Mouse (Mus musculus) layer of hippocampus, adult 18-20 months (tissue): ENCODE results near the gene Sbno2. TPM values are rescaled to one million over a fixed set of nuclear protein-coding genes. Genes with fewer than 3 reads are reported as not detected.
A peak's percentile ranks its signal among the peaks of the same experiment; 100 is the strongest.
"Not testable (repeated sequence)": the region's sequence is repeated elsewhere in the genome, so short reads cannot be mapped to it uniquely, and the experiment has no call there.

Experiments
- DNase-seq, 2 experiments: peaks; one replicate each; pipeline ENCODE4 v3.0.0; 2022; ENCODE audit warnings: low spot score in 2 of 2
- total RNA-seq, 2 experiments: library from RNA; stranded (reverse); gene quantifications; 2 replicates each; pipeline ENCODE4 v1.2.3; 2021

Gene Sbno2
- total RNA-seq, 2 experiments from 2014 or later = 16.3 to 16.9 TPM

GRCm38 (mm10) chr10:80044087-80044486 is 61.3 kb downstream of the Sbno2 start:
- DNase-seq = no peak

- not testable (repeated sequence) for DNase-seq
Observed at GRCm38 (mm10) chr10:80041409-80042060, 63.8 kb downstream of the Sbno2 start.

DNA sequence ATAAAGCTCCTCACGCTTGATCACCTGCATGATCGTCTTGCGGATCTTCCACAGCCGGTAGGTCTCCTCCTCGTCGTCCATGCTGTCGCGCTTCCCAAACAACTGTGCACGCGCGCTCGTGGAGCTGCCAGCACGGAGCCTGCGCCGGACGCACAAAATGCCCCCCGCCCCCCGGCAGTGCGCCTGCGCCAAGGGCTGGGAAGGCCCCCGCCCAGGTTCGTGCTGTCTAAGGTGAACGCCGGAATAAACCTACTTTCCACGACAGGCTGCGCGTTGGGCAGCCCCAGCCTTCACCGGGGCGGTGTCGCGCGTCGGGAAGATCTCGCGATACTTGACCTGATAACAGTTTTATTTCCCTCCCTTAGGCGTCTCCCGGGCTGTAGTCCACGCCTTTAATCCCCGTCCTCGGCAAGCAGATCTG is 65.8 kb downstream of the Sbno2 start, which contains the start of gene Polr2e:
Gene Polr2e, minus strand, starts transcription at position 237 of the 421 bp plus-strand sequence.
- DNase-seq = peak; percentile 97 to 99

DNA sequence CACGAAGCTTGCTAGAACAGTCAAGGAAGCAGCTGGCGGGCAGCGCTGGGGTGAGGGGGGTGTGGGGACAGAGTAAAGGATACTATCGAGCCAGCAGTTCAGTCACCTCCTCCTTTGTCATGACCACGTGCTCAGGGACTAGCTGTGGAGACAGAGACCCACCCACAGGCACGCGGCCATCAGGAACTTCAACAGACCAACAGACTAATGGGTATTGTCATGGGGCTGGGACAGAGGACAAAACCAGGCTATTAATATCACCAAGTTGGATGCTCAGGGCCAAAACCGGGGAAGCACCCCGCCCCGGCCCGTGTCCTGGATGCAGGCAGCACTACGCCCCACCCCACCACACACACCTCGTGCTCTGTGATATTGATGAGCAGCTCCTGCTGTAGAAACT is 68.5 kb downstream of the Sbno2 start:
- DNase-seq = no peak

DNA sequence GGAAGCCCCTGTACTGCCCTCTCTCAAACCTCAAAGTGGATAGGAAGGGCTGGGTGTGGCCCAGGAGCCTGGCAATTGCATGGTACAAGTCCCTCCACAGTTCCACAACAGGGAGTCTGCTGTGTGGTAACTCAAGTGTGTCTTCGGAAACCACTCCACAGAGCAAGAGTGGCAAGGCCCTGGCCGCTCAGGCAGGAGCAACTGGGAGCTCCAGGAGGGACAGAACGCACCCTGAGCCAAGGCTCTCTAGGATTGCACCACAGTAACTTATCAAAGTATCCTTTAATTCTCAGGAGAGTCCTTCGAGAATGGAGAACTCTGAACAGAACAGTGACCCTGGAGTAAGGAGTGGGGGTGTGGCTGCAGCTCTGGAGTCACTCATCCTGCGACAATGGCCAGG is 69.7 kb downstream of the Sbno2 start:
- DNase-seq = no peak

GRCm38 (mm10) chr10:80035148-80035547 is 70.2 kb downstream of the Sbno2 start:
- no peak for DNase-seq

DNA sequence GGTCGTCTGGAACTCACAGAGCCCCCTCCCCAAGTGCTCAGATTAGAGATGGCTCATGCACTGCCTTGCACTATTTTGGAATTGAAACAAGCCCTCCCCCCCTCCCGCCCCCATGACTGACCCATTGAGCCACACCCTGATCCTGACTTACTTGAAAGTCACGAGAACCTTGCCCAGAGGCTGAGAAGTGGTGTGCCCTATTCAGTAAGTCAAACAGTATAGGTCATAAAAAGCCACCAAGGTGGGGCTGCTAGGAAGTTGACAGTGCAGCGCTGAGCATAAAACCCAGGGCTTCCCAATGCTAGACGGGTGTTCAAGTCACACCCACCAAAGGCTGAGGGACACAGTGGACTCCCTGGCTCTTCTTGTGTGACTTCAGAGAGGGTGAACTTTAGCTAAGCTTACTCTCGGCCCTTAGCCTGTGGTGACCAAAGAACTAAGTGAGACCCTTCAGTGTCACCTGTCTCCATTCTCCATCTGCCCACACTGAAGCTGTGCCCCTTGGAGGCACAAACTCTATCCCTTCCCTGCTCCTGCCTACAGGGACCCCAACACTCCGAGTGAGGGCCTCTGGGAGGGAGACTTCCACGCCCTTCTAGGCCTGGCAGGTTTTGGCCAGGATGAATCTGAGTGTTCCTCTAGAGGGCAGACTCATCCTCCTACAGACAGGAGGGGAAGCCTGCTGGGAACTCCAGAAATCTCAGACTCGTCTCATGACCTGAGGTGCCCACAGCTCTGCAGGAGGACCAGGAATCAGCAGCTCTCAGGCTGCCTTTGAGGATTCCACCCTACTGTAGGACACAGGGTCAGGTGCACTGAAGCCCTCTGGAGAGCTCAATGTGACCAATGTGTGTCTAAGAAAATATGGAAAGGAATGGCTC is 71.6 kb downstream of the Sbno2 start:
- DNase-seq = no peak

- no peak for DNase-seq
Observed at GRCm38 (mm10) chr10:80032799-80033480, 72.4 kb downstream of the Sbno2 start.

DNA sequence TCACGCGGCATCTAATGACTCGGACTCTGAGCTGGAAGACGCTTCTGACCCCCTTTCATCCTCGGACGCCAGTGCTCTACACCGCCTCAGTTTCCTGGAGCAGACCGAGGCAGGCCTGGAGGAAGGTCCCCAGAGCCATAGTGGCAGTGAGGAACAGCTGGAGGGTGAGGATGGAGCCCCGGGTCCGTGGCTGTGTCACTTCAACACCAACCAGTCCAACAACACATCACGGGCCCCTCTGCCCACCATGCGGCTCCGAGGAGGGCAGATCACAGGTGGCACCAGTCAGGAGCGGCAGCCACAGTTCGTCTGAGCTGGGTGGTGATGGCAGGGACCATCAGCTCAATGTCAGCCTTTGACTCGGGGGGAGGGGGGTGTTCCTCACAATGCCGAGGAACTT is 74.6 kb downstream of the Sbno2 start:
- no peak for DNase-seq

DNA sequence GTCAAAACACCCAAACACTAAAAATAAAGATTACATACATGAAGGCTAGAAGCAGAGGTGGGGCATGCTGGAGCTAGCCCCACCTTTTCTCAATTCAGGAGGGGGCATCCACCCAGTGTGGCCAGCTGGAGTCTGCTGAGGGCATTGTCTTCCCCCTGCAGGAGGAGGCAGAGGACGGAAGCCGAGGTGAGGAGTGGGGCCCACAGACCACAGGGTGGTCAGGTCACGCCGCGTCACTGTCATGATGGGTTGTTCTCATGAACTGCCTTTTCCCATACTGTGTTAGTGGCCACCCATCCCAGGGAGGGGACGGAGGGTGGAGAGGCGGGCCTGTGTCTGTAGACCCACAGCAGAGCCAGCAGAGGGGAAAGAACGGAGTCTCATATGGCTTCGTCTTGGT is 75.2 kb downstream of the Sbno2 start:
- no peak for DNase-seq

DNA sequence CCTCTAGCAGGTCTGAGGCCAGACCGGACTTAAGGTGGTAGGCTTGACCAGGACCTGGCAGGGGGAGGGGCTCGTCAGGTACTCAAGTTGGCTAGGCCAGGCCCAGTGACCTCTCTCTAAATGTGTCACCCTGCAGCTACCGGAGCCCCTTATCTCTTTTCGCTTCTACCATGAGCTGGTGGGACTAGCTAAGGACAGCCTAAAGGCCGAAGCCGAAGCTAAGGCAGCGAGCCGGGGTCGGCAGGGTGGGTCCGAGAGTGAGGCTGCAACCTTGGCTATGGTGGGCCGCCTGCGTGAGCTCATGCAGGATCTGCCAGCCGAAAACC is 76.9 kb downstream of the Sbno2 start:
- no peak for DNase-seq

- no peak for DNase-seq
Observed at GRCm38 (mm10) chr10:80027681-80028520, 77.5 kb downstream of the Sbno2 start.

- no peak for DNase-seq
Observed at GRCm38 (mm10) chr10:80025889-80026288, 79.5 kb downstream of the Sbno2 start.

DNA sequence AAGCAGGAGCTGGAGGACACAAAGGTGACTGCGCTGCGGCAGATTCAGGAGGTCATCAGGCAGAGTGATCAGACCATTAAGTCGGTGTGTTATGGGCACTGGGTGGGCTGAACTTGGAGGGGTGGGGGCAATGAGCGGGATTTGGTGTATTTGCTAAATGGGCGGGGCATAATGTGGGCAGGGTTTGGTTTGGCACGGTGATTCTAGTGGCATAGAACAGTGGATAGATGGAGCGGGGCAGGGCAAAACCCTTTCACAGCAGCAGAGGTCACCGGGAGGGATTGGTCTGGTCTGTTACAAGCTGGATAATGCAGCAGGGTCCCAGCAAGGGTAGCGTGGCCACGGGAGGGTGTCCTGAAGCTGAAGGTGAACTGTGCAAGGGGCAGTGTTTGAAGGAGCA is 79.9 kb downstream of the Sbno2 start:
- no peak for DNase-seq

DNA sequence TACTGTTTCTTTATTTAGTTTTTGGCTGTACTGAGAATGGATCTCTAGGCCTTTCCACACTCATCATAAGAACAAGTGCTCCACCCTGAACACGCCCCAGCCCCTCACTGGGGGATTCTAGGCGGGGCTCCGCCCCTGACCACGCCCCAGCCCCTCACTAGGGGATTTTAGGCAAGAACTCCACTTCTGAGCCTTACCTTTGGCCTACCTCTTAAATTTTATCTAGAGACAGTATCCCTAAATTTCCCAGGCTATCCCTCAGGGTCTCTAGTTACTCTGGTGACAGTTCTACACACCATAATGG is 80.4 kb downstream of the Sbno2 start:
- DNase-seq = no peak

DNA sequence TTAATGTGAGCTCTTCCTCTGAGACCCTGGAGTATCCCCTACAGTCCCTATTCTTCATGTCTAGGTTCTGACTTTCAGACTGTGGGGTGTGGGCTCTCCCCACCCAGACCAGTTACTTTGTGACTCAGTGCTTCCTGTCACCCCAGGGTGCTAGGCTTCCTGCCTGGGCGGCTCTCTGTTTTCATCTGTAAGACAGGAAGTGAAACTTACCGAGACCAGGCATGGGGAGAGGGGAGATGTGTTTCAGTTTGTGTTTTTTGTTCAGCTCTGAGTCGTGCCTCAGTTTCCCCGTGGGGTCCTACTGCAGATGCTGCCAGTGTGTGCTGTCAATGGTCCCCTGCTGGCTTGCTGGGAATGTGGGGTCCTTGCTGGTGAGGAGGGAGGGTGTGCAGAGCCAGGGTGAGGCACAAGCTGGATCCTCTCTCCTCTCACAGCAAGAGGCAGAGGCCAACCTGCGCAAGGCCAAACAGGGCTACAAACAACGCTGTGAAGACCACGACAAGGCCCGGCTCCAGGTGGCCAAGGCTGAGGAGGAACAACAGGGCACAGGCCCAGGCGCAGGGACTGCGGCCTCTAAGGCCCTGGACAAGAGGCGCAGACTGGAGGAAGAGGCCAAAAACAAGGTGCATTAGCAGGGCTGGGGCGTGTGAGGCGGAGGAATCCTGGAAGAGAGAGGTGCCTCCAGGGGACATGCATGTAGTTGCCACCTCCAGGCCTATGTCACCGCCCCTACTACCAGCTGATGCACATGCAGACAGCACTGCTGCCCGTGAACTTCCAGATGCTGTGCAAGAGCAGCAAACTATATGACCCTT is 80.9 kb downstream of the Sbno2 start:
- DNase-seq = no peak

DNA sequence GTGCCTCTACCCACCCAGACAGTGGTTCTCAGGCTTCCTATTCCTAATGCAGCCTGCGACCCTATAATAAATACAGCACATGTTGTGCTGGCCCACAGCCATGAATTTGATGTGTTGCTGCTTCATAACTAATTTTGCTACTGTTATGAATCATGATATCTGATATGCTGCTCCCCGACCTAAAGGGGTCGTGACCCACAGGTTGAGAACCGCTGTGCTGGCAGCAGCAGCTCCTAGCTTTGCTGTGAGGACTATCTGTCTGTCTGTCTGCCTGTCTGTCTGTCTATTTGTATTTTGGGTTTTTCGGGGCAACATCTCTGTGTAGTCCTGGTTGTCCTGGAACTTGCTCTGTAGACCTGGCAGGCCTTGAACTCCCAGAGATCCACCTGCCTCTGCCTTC is 81.6 kb downstream of the Sbno2 start:
- no peak for DNase-seq

GRCm38 (mm10) chr10:80022806-80023205 is 82.6 kb downstream of the Sbno2 start:
- DNase-seq = no peak

- no peak for DNase-seq
Observed at GRCm38 (mm10) chr10:80022164-80022563, 83.2 kb downstream of the Sbno2 start.

- no peak for DNase-seq
Observed at GRCm38 (mm10) chr10:80021320-80021641, 84.1 kb downstream of the Sbno2 start.
